Mouse (Mus musculus) thymus, postnatal 36 days (tissue): ENCODE results near the gene Btbd16.

Experiments used
- DNase-seq, 2 experiments: peaks; one replicate each; pipeline ENCODE4 v3.0.0; 2022; ENCODE audit warnings: mixed read lengths in 2 of 2

Gene Btbd16

GRCm38 (mm10) chr7:130773914-130774630 is at the start of gene Btbd16:
Gene Btbd16 (plus strand): TSS chr7:130774069.
- peak; percentile 23 to 47 for DNase-seq

- DNase-seq: no peak
Observed at GRCm38 (mm10) chr7:130726185-130726584, 47.7 kb upstream of the Btbd16 start.

- DNase-seq: no peak
Observed at GRCm38 (mm10) chr7:130726724-130727422, 47.0 kb upstream of the Btbd16 start.

- DNase-seq: no peak
Observed at GRCm38 (mm10) chr7:130727560-130727959, 46.3 kb upstream of the Btbd16 start.

GRCm38 (mm10) chr7:130731792-130732191 is 42.1 kb upstream of the Btbd16 start:
- no peak for DNase-seq

- no peak for DNase-seq
Observed at GRCm38 (mm10) chr7:130732908-130733307, 41.0 kb upstream of the Btbd16 start.

GRCm38 (mm10) chr7:130733423-130733822 is 40.4 kb upstream of the Btbd16 start:
- no peak for DNase-seq

GRCm38 (mm10) chr7:130734195-130734787 is 39.6 kb upstream of the Btbd16 start:
- no peak for DNase-seq

- DNase-seq: no peak
Observed at GRCm38 (mm10) chr7:130741099-130741498, 32.8 kb upstream of the Btbd16 start.

GRCm38 (mm10) chr7:130743239-130744025 is 30.4 kb upstream of the Btbd16 start:
- DNase-seq: no peak

GRCm38 (mm10) chr7:130749165-130749564 is 24.7 kb upstream of the Btbd16 start:
- no peak for DNase-seq

- DNase-seq: no peak
Observed at GRCm38 (mm10) chr7:130750752-130751490, 22.9 kb upstream of the Btbd16 start.

GRCm38 (mm10) chr7:130751678-130752077 is 22.2 kb upstream of the Btbd16 start:
- DNase-seq: no peak

- DNase-seq: no peak
Observed at GRCm38 (mm10) chr7:130754790-130755189, 19.1 kb upstream of the Btbd16 start.

- no peak for DNase-seq
Observed at GRCm38 (mm10) chr7:130756343-130756835, 17.5 kb upstream of the Btbd16 start.

- DNase-seq: no peak
Observed at GRCm38 (mm10) chr7:130757326-130757865, 16.5 kb upstream of the Btbd16 start.

- peak; percentile 33 to 48 for DNase-seq
Observed at GRCm38 (mm10) chr7:130762071-130762897, 11.6 kb upstream of the Btbd16 start.

- no peak for DNase-seq
Observed at GRCm38 (mm10) chr7:130764160-130764559, 9.7 kb upstream of the Btbd16 start.

- no peak for DNase-seq
Observed at GRCm38 (mm10) chr7:130766411-130767170, 7.3 kb upstream of the Btbd16 start.

- DNase-seq: no peak
Observed at GRCm38 (mm10) chr7:130768151-130768550, 5.7 kb upstream of the Btbd16 start.
